Mouse (Mus musculus): Measurements from ENCODE around the gene Npl. TPM values are rescaled to one million over a fixed set of nuclear protein-coding genes. Genes with fewer than 3 reads are reported as not detected.

The Npl gene
- total and polyA plus RNA-seq, 2 experiments: 0.40 to 2.5 TPM

DNA sequence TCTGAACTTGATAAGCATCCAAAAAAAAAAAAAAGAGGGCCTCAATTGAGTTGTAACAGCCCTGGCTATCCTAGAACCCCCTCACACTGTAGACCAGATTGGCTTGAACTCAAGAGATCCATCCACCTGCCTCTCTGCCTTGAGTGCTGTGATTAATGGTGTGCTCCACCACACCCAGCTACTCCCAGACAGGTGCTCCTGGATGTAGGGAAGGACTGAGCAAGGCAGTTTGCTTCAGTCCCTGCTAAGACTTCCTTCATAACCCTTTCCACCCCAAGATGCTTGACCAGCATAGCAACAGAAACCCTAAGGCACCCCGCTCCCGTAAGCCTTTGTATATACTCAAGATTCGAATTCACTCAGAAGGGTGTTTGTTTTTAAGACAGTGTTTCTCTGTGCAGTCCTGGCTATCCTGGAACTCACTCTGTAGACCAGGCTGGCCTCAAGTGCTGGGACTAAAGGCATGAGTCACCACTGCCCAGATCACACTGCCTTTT is 96.7 kb downstream of the Npl start:
- DNase-seq (ENCODE audit: extremely low read depth, low read depth, low spot score): no peak
- peaks cover 24% of the 10 kb centered on the region for H3K36me3 ChIP-seq (ENCODE audit: control insufficient read depth, insufficient read depth, low read length)
- WGBS: 95% methylated on average over 3 of the region's 3 CpGs
- no peak overlapping the region for H3K27ac ChIP-seq (replicated peaks; ENCODE audit: insufficient read depth, low read depth, low read length)
- no peaks in the 10 kb centered on the region for H3K4me1 ChIP-seq (ENCODE audit: control insufficient read depth, insufficient read depth, low read length)
- H3K79me2 ChIP-seq (ENCODE audit: control insufficient read depth, insufficient read depth, low read length): no peaks in the 10 kb centered on the region
- no peak for TF ChIP-seq CTCF (IDR thresholded peaks at IDR 0.05; ENCODE audit: low read depth, low read length)
- no peak for TF ChIP-seq POLR2A (IDR thresholded peaks at IDR 0.05; ENCODE audit: extremely low read depth, insufficient read depth, low read length)
- H3K4me3 ChIP-seq (ENCODE audit: insufficient read depth, low read depth, low read length): no peak overlapping the region
- H3K27me3 ChIP-seq (ENCODE audit: control insufficient read depth, insufficient read depth, low read length): no peaks in the 10 kb centered on the region
- no peak overlapping the region for H3K9ac ChIP-seq (ENCODE audit: low read depth, low read length)

Other genes starting within 250 kb of the Npl start
- 8.1 and 9.1 TPM in 2 replicates for gene Lamc1, start 217.3 kb downstream of the Npl start, total RNA-seq (2014; rRNA removed)
- gene Lamc1, start 217.3 kb downstream of the Npl start, polyA plus RNA-seq (2012; rRNA removed): 9.8 and 11.5 TPM in 2 replicates
- 0.27 TPM in 1 of 2 replicates, not detected in the other for gene Shcbp1l, start 124.9 kb downstream of the Npl start, total RNA-seq (2014; rRNA removed)
- gene Shcbp1l, start 124.9 kb downstream of the Npl start, polyA plus RNA-seq (2012; rRNA removed): not detected in 2 replicates
- gene Dhx9, start 62.4 kb downstream of the Npl start, total RNA-seq (2014; rRNA removed): 41.1 and 42.6 TPM in 2 replicates
- 5.6 and 5.7 TPM in 2 replicates for gene Dhx9, start 62.4 kb downstream of the Npl start, polyA plus RNA-seq (2012; rRNA removed)
- gene Rgs8, start 103.0 kb upstream of the Npl start, total RNA-seq (2014; rRNA removed): 0.07 and 0.09 TPM in 2 replicates
- gene Rgs8, start 103.0 kb upstream of the Npl start, polyA plus RNA-seq (2012; rRNA removed): not detected in 2 replicates
- 38.2 and 125 TPM in 2 replicates for gene Rgs16, start 190.3 kb upstream of the Npl start, total RNA-seq (2014; rRNA removed)
- gene Rgs16, start 190.3 kb upstream of the Npl start, polyA plus RNA-seq (2012; rRNA removed): 1.6 and 3.9 TPM in 2 replicates
- 3.7 and 5.1 TPM in 2 replicates for gene Rnasel, start 199.4 kb upstream of the Npl start, total RNA-seq (2014; rRNA removed)
- 0.57 and 0.72 TPM in 2 replicates for gene Rnasel, start 199.4 kb upstream of the Npl start, polyA plus RNA-seq (2012; rRNA removed)

Data from liver, adult 2 months (tissue).